Mouse (Mus musculus) testis, adult 2 months (tissue): ENCODE results near the gene Accsl.

ENCODE experiments used
- CTCF ChIP-seq: fragments of 200-500 bp; IDR thresholded peaks from 2 replicates; pipeline ENCODE4 v1.5.1; 2012; ENCODE audit warnings: low read depth, mild to moderate bottlenecking, inconsistent platforms, low read length, moderate library complexity; ENCODE audit not compliant: control insufficient read depth, insufficient read depth, insufficient replicate concordance
- POLR2A ChIP-seq: fragments of 200-500 bp; IDR thresholded peaks from 2 replicates; pipeline ENCODE4 v1.6.1; 2012; ENCODE audit warnings: low read depth, mild to moderate bottlenecking, inconsistent platforms, low read length, moderate library complexity; ENCODE audit not compliant: control insufficient read depth

DNA sequence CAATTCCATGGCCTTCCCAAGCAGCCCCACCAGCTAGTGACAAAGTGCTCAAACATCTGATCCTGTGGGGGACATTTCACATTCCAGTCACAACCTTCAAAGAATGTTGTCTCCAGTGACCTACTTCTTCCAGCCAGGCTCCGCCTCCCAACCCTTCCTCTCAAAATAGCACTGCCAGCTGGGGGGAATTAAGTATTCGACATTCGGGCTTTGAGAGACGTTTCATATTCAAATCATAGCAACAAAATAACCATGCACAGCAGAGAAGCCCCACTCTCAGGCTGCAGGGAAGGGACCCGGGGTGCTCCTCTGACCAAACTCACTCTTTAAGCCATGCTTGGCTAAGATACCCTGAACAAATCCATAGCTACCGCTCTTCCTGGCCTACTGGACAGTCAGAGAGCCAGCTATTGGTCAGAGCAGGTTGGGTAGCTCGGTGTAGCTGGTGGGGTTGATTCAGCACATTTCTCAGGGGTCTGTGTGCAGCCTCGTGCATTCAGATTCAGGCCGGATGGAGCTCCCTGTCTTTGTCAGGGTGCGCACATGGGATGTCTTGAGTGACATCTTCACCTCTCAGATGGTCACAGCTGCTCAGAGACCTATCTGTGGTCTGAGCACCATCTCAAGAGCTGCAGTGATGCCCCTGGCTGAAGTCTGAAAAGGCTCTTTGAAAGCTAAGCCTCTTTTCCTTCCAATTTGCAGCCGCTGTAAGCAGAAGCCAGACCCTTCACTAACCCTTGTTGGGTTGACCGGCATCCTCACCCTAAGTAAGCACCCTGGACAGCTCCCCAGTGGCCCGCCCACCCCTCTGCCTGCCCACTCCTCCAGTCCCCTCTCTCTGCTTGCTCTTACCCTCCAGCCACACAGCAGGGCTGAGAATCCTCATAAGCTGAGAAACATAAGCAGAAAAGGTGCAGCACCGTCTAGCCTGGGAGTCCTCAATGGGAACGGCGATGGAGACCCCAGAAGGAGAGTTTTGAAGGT lies 30.7 kb upstream of the Accsl start:
- TF ChIP-seq POLR2A (no peak), CTCF (no peak)
